Mouse (Mus musculus) lung, adult 2 months (tissue): ENCODE results near the gene Gabrb3. TPM values are rescaled to one million over a fixed set of nuclear protein-coding genes. Genes with fewer than 3 reads are reported as not detected.

Experiments
- DNase-seq: peaks from one replicate; pipeline ENCODE4 v3.0.0; 2022
- H3K4me1 ChIP-seq: fragments of 200-500 bp; 2 replicates; pipeline ENCODE4 v1.6.1; 2011; ENCODE audit warnings: low read length; ENCODE audit not compliant: control insufficient read depth, insufficient read depth
- H3K4me3 ChIP-seq: fragments of 200-500 bp; replicated peaks from 2 replicates; pipeline ENCODE3; 2011; ENCODE audit warnings: low read depth, mild to moderate bottlenecking, control low read depth, low read length; ENCODE audit errors: extremely low read depth
- CTCF ChIP-seq: fragments of 200-500 bp; IDR thresholded peaks from 2 replicates; pipeline ENCODE4 v1.5.1; 2011; ENCODE audit warnings: mild to moderate bottlenecking, low read length, control low read depth; ENCODE audit not compliant: insufficient read depth
- POLR2A ChIP-seq: fragments of 200-500 bp; IDR thresholded peaks from 2 replicates; pipeline ENCODE4 v1.6.1; 2011; ENCODE audit warnings: low read depth, mild to moderate bottlenecking, control low read depth, low read length, borderline replicate concordance; ENCODE audit errors: extremely low read depth
- WGBS: fragments of 180-500 bp; shearing (Covaris S2); methylation state at CpG from one replicate; pipeline ENCODE4 v1.1.7; 2018; 5-methylcytosine and 5-hydroxymethylcytosine counted together
- polyA plus RNA-seq: library from polyadenylated mRNA; depleted of rRNA; stranded (reverse); fragments of >200 nt; gene quantifications from 2 replicates; pipeline ENCODE4 v1.2.3, GENCODE M21; 2012; rRNA removed

Gene Gabrb3
- polyA plus RNA-seq, 1 experiment: 0.08 TPM

DNA sequence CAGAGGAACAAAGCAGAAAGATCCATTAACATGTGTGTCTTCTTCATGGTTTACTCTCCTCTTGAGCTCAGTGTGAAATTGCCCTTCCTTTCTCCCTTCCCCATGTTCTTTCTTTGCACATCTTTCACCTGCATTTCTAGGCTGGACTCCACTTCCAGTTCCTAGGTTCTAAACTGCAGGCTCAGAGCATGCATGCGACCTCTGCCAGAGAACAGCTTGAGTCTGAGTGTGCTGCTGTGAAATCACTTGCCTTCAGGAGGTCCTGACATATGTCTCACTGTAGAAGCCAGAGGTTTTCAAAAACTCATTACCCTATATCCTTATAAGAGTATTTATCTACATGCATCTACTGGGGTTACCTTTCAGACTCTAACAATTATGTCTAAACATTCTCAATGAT is 383.8 kb downstream of the Gabrb3 start:
- Histone ChIP-seq H3K4me3 (no peak overlapping the region), H3K4me1 (no peaks in the 10 kb centered on the region)
- TF ChIP-seq CTCF: no peak
- TF ChIP-seq POLR2A: no peak
- 81% methylated on average over 1 of the region's 1 CpGs for WGBS
- DNase-seq: no peak

DNA sequence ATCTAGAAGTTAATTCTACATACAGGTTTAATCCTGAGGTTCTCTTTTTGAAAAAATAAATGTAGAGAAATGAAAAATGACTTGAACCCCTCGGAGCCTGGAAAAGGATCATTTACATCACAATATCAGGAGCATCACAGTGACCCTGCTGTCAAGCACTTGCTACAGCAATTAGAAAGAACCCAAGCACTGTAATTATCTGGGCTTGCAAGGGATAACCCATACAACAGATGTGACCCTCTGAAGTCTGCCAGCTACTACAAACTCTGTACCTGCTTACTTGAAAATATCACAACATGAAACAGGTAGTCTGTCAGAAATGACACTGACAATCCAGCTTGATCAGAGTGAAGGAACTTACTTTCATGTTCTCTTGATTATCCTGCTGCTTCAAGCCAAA is 394.2 kb downstream of the Gabrb3 start:
- no peak overlapping the region for H3K4me3 ChIP-seq
- no peaks in the 10 kb centered on the region for H3K4me1 ChIP-seq
- TF ChIP-seq POLR2A (no peak), CTCF (no peak)
- no peak for DNase-seq
- 67% methylated on average over 1 of the region's 1 CpGs for WGBS

DNA sequence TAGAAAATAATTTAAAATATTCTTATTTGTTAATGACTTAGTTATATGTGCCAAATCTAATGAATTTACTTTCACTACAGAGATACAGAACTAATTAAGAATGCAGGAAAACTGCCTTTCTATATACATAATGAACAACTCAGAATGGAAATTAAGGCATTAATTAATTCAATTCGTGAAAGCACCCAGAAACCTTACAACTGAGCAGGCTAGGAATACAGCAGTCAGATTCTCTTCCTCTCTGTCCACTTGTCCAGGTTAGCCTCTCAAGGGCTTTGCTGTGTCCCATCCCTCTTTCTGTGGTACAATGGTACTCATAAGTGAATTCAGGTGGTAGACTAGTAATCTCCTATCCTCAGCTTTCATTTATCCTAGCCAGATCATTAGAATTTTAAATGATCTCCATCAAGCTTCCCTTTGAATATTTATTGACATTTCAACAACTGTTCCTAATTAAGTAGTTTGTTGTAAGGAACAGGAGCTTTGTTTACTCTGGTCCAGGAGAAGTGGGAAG is 422.9 kb downstream of the Gabrb3 start:
- H3K4me3 ChIP-seq: no peak overlapping the region
- no peak for DNase-seq
- 43% methylated on average over 1 of the region's 1 CpGs for WGBS
- TF ChIP-seq POLR2A (no peak), CTCF (no peak)
- H3K4me1 ChIP-seq: no peaks in the 10 kb centered on the region

DNA sequence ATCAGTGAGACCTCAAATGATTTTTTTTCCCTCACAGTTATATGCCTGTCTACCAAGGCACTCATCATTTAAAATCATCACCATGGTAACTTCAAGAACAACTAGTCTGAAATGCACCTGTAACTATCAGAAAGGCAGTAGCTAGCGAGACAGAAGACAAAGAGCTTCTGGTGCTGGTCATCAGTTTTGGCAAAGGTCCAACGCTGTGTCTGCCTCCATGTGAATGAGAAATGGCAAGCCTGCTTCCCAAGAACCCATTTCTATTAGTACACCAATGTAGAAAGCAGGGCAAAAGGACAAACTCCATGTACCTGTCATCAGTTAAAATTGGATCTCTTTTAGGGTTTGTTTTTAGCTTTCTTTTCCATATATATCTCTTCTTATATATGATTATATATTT is 448.5 kb downstream of the Gabrb3 start:
- TF ChIP-seq POLR2A: no peak
- no peak for TF ChIP-seq CTCF
- 56% methylated on average over 2 of the region's 2 CpGs for WGBS
- DNase-seq: no peak

More for the DNA sequence above, 448.5 kb downstream of the Gabrb3 start:
- Histone ChIP-seq H3K4me3 (no peak overlapping the region), H3K4me1 (no peaks in the 10 kb centered on the region)

Other genes starting within 250 kb of the Gabrb3 start
- 0.07 TPM in 1 of 2 replicates, not detected in the other for gene Gabrg3, start 32.5 kb upstream of the Gabrb3 start, polyA plus RNA-seq
- not detected in 2 replicates for gene Gabra5, start 90.4 kb downstream of the Gabrb3 start, polyA plus RNA-seq